Comparison of ENCODE assay signal across 27 mouse cellular contexts in genomic region chr5:97831421-97831820, GRCm38 (mm10).
DNase-seq lines count a peak whose midpoint lies in the region; ATAC-seq lines count a peak whose summit lies in the region.
"Had no signal": no experiment of that assay in that cellular context is flagged by ENCODE, and none has a peak within 500 bp of the region (broad histone marks: within the 10 kb centered on the region; RNA-seq: fewer than 3 reads in every experiment).

No protein-coding gene starts in this region.

- no peak overlapping the region for H3K27ac ChIP-seq in forebrain, embryonic 14.5 days (ENCODE audit: low read depth, low read length)
- H3K27ac ChIP-seq in forebrain, embryonic 10.5 days: no peak overlapping the region
- H3K27ac ChIP-seq: heart, adult 2 months; hindbrain, postnatal 0 days; intestine, embryonic 15.5 days; liver, embryonic 14.5 days; midbrain, embryonic 10.5 days; midbrain, embryonic 15.5 days; neural tube, embryonic 15.5 days had no signal

- no peaks in the 10 kb centered on the region for H3K36me3 ChIP-seq in forebrain, embryonic 14.5 days (ENCODE audit: control insufficient read depth, insufficient read depth, low read length)
- H3K36me3 ChIP-seq in forebrain, embryonic 10.5 days (replicated peaks): no peaks in the 10 kb centered on the region
- H3K36me3 ChIP-seq: heart, embryonic 12.5 days; intestine, embryonic 15.5 days; midbrain, embryonic 10.5 days; midbrain, embryonic 15.5 days; neural tube, embryonic 15.5 days had no signal

- no peaks in the 10 kb centered on the region for H3K27me3 ChIP-seq in forebrain, embryonic 14.5 days (replicated peaks; ENCODE audit: control insufficient read depth, insufficient read depth, low read length)
- no peaks in the 10 kb centered on the region for H3K27me3 ChIP-seq in forebrain, embryonic 10.5 days (ENCODE audit: poor library complexity, severe bottlenecking)
- H3K27me3 ChIP-seq: heart, embryonic 12.5 days; intestine, embryonic 15.5 days; midbrain, embryonic 15.5 days; neural tube, embryonic 15.5 days had no signal

- no peaks in the 10 kb centered on the region for H3K9me3 ChIP-seq in forebrain, embryonic 14.5 days (replicated peaks; ENCODE audit: control insufficient read depth, low read length)
- H3K9me3 ChIP-seq in forebrain, embryonic 10.5 days: no peaks in the 10 kb centered on the region
- H3K9me3 ChIP-seq: heart, embryonic 12.5 days; intestine, embryonic 15.5 days; midbrain, embryonic 10.5 days; midbrain, embryonic 15.5 days; neural tube, embryonic 15.5 days had no signal

- no peak overlapping the region for H3K4me3 ChIP-seq in forebrain, embryonic 14.5 days (ENCODE audit: low read depth, low read length)
- no peak overlapping the region for H3K4me3 ChIP-seq in forebrain, embryonic 10.5 days
- H3K4me3 ChIP-seq: heart, adult 2 months; heart, embryonic 12.5 days; intestine, embryonic 15.5 days; midbrain, embryonic 10.5 days; midbrain, embryonic 15.5 days; neural tube, embryonic 15.5 days had no signal

- WGBS in forebrain, embryonic 14.5 days: 61% methylated on average over 1 of the region's 1 CpGs
- WGBS in forebrain, embryonic 10.5 days: 90% methylated on average over 1 of the region's 1 CpGs

- H3K4me1 ChIP-seq in forebrain, embryonic 14.5 days (ENCODE audit: control insufficient read depth, insufficient read depth, low read length): no peaks in the 10 kb centered on the region
- H3K4me1 ChIP-seq in forebrain, embryonic 10.5 days: peaks cover 2% of the 10 kb centered on the region; the same call in 1 of the 2 replicates
- H3K4me1 ChIP-seq: heart, embryonic 12.5 days; midbrain, embryonic 10.5 days; midbrain, embryonic 15.5 days; neural tube, embryonic 15.5 days had no signal

- H3K4me2 ChIP-seq in forebrain, embryonic 14.5 days (ENCODE audit: low read length): no peak overlapping the region
- H3K4me2 ChIP-seq: heart, embryonic 12.5 days; intestine, embryonic 15.5 days; midbrain, embryonic 15.5 days; neural tube, embryonic 15.5 days had no signal

- ATAC-seq in forebrain, embryonic 14.5 days: no peak
- ATAC-seq: forebrain, postnatal 0 days; hindbrain, postnatal 0 days; intestine, embryonic 15.5 days; midbrain, embryonic 15.5 days had no signal

- intact Hi-C loops in heart, postnatal 14 days (cut with DNase I): no loop called here
- intact Hi-C loops in heart, postnatal 10 days (cut with DNase I): no loop called here

- H3K9ac ChIP-seq in forebrain, embryonic 14.5 days (ENCODE audit: low read length): no peak overlapping the region
- H3K9ac ChIP-seq: forebrain, postnatal 0 days; heart, embryonic 12.5 days; intestine, embryonic 15.5 days; liver, embryonic 14.5 days; midbrain, embryonic 15.5 days; neural tube, embryonic 15.5 days had no signal

- peak; percentile 33 for DNase-seq in forebrain, embryonic 14.5 days (ENCODE audit: low spot score)
- no peak for DNase-seq in forebrain, embryonic 10.5 days (ENCODE audit: extremely low spot score, low spot score)
- peak; percentile 39 for DNase-seq in layer of hippocampus, adult 9-11 months
- DNase-seq in layer of hippocampus, postnatal 25 days (ENCODE audit: extremely low spot score in 1 of 2, low spot score in 1 of 2): no peak
- DNase-seq in adipocyte (ENCODE audit: low spot score): peak; percentile 48
- DNase-seq in heart, postnatal 14 days: no peak
- DNase-seq in heart, postnatal 10 days: no peak
- DNase-seq: adrenal gland, adult 2 months; adrenal gland, postnatal 36 days; cerebellum, adult 2 months; cerebellum, postnatal 25 days; forebrain, postnatal 0 days; heart, adult 2 months; kidney, adult 2 months; kidney, postnatal 36 days; liver; lung, adult 2 months; right cerebral cortex, postnatal 25 days; spleen, adult 18-20 months; thymus, postnatal 25 days had no signal

Comparison
In these comparisons a context has a peak if more than half of its experiments do, and no peak if none do; other contexts are left out.
1. DNase-seq: peak in forebrain, embryonic 14.5 days (single experiment), layer of hippocampus, adult 9-11 months (single experiment) and adipocyte (single experiment); none in forebrain, embryonic 10.5 days (single experiment), layer of hippocampus, postnatal 25 days (0 of 2), heart, postnatal 14 days (0 of 2) and heart, postnatal 10 days (0 of 2).